Mouse (Mus musculus) kidney, embryonic 14.5 days (tissue): ENCODE results near the gene Ralbp1. TPM values are rescaled to one million over a fixed set of nuclear protein-coding genes. Genes with fewer than 3 reads are reported as not detected.

Experiments used
- ATAC-seq: fragments of 200-750 bp; cut with Nextera tagmentation; 2 replicates; pipeline ENCODE4 v1.8.0; 2017; ENCODE audit warnings: moderate number of reproducible peaks, mild to moderate bottlenecking, moderate TSS enrichment, moderate library complexity; ENCODE audit not compliant: low FRiP score, low TSS enrichment
- H3K27ac ChIP-seq: fragments of 300-500 bp; sonication (generic); 2 replicates; pipeline ENCODE4 v1.5.1; 2014; ENCODE audit warnings: low read depth, mild to moderate bottlenecking, low read length, moderate library complexity, mixed read lengths
- H3K27me3 ChIP-seq: fragments of 300-500 bp; sonication (generic); 2 replicates; pipeline ENCODE4 v1.6.1; 2014; ENCODE audit warnings: mild to moderate bottlenecking, low read length; ENCODE audit not compliant: control insufficient read depth, insufficient read depth
- H3K36me3 ChIP-seq: fragments of 300-500 bp; sonication (generic); 2 replicates; pipeline ENCODE4 v1.6.1; 2014; ENCODE audit warnings: low read length, mixed read lengths; ENCODE audit not compliant: control insufficient read depth, insufficient read depth
- H3K4me1 ChIP-seq: fragments of 300-500 bp; sonication (generic); 2 replicates; pipeline ENCODE4 v1.6.1; 2014; ENCODE audit warnings: low read length, mixed read lengths; ENCODE audit not compliant: control insufficient read depth, insufficient read depth
- H3K4me2 ChIP-seq: fragments of 300-500 bp; sonication (generic); replicated peaks from 2 replicates; pipeline ENCODE4 v1.6.1; 2014; ENCODE audit warnings: low read depth, mild to moderate bottlenecking, low read length
- H3K4me3 ChIP-seq: fragments of 300-500 bp; sonication (generic); 2 replicates; pipeline ENCODE4 v1.5.1; 2014; ENCODE audit warnings: mild to moderate bottlenecking, low read length
- H3K9ac ChIP-seq: fragments of 300-500 bp; sonication (generic); 2 replicates; pipeline ENCODE4 v1.6.1; 2014; ENCODE audit warnings: low read depth, mild to moderate bottlenecking, low read length, moderate library complexity
- H3K9me3 ChIP-seq: fragments of 300-500 bp; sonication (generic); 2 replicates; pipeline ENCODE4 v1.6.1; 2016; ENCODE audit warnings: low read length; ENCODE audit not compliant: control insufficient read depth
- WGBS: fragments of 180-500 bp; shearing (Covaris S2); extraction: QIAGEN DNeasy Blood & Tissue Kit; methylation state at CpG from one replicate; pipeline ENCODE4 v1.1.7; 2014; 5-methylcytosine and 5-hydroxymethylcytosine counted together
- polyA plus RNA-seq: library from polyadenylated mRNA; unstranded; fragments of >200 nt; fragmentation: Nextera tagmentation; extraction: Ambion mirVana; gene quantifications from 2 replicates; pipeline ENCODE4 v1.2.1, GENCODE M21; 2014

Gene Ralbp1
- polyA plus RNA-seq, 1 experiment from 2014 or later, result 61.3 TPM

- H3K4me2 ChIP-seq, result no peak overlapping the region
- H3K27me3 ChIP-seq, result no peaks in the 10 kb centered on the region
- ATAC-seq, result no peak
- 88% methylated on average over 5 of the region's 5 CpGs for WGBS
- H3K9ac ChIP-seq, result no peak overlapping the region
- no peaks in the 10 kb centered on the region for H3K9me3 ChIP-seq
- peaks cover 5% of the 10 kb centered on the region for H3K4me1 ChIP-seq
- no peak overlapping the region for H3K27ac ChIP-seq
- H3K36me3 ChIP-seq, result peaks cover 19% of the 10 kb centered on the region
- no peak overlapping the region for H3K4me3 ChIP-seq
Measured at GRCm38 (mm10) chr17:65867996-65868395, 17.6 kb downstream of the Ralbp1 start.

GRCm38 (mm10) chr17:65866201-65866600, 19.4 kb downstream of the Ralbp1 start:
- H3K4me3 ChIP-seq, result no peak overlapping the region
- no peak for ATAC-seq
- WGBS, result 77% methylated on average over 3 of the region's 3 CpGs
- no peaks in the 10 kb centered on the region for H3K9me3 ChIP-seq
- H3K4me1 ChIP-seq, result no peaks in the 10 kb centered on the region
- H3K9ac ChIP-seq, result no peak overlapping the region
- H3K27ac ChIP-seq, result no peak overlapping the region
- no peak overlapping the region for H3K4me2 ChIP-seq
- no peaks in the 10 kb centered on the region for H3K27me3 ChIP-seq
- H3K36me3 ChIP-seq, result peaks cover 25% of the 10 kb centered on the region

DNA sequence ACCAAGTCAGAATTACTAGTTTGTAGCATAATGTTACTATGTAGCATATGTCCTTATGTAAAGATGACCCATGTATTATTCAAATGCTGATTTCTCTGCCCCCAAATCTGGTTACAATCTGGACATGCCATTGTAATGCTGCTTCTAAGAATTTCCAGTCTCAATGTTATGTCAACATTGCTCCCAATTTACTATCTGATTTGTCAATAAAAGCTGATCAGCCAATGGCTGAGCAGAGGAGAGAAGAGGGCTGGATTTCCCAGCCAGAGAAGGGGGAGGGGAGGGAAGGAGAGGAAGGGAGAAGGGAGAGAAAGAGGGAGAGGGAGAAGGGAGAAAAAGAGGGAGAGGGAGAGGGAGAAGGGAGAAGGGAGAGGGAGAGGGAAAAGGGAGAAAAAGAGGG, 20.3 kb downstream of the Ralbp1 start:
- ATAC-seq, result no peak

DNA sequence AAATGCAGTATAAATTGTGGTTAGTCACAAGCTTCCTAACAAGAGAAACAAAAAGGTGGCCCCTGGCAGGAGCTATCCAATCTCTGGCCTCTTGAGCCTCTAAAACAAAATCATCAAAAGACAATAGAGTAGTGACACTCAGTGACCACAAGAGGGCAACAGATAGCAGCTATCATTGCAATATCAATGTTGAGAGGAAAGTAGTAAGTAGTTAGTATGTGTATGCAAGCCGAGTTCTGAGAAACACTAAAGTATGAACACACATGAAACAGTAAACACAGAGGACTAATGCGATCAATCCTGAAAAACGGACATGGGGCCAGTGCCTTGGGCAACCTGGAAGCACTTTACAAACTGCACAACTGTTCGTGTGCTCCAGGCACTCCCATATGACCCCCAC, 20.9 kb downstream of the Ralbp1 start:
- Histone ChIP-seq H3K36me3 (peaks cover 29% of the 10 kb centered on the region), H3K9me3 (no peaks in the 10 kb centered on the region), H3K4me1 (no peaks in the 10 kb centered on the region), H3K27ac (no peak overlapping the region), H3K4me2 (no peak overlapping the region), H3K4me3 (no peak overlapping the region), H3K27me3 (no peaks in the 10 kb centered on the region), H3K9ac (no peak overlapping the region)
- 38% methylated on average over 4 of the region's 4 CpGs for WGBS
- 0 out of 2 replicates have a peak, but pooled peaks have one; percentile 41 for ATAC-seq

More for the DNA sequence above, 20.3 kb downstream of the Ralbp1 start:
- no peaks in the 10 kb centered on the region for H3K9me3 ChIP-seq
- H3K9ac ChIP-seq, result no peak overlapping the region
- H3K27ac ChIP-seq, result no peak overlapping the region
- peaks cover 29% of the 10 kb centered on the region for H3K36me3 ChIP-seq
- no peak overlapping the region for H3K4me3 ChIP-seq
- no peak overlapping the region for H3K4me2 ChIP-seq
- no peaks in the 10 kb centered on the region for H3K27me3 ChIP-seq
- no peaks in the 10 kb centered on the region for H3K4me1 ChIP-seq

DNA sequence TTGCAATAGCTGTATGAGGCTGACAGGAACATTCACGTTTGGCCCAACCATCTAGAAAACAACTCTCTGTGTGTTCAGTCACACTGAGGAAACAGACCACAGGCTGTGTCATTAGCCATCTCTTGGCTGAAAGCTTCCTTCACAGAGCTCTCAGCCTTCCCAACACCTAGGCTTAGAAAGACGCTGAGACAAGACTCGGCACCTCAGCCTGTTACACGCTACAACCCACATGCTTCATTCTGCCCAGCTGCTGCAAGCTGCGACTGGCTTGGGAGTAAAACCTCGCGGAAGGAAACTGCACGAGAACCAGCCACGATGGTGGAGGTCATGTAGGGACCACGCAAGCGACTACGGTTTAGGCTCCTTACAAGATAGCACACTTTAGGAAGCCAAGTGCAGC, 21.8 kb downstream of the Ralbp1 start:
- Histone ChIP-seq H3K4me1 (no peaks in the 10 kb centered on the region), H3K27ac (no peak overlapping the region), H3K9ac (no peak overlapping the region), H3K4me3 (no peak overlapping the region), H3K4me2 (no peak overlapping the region), H3K27me3 (no peaks in the 10 kb centered on the region), H3K9me3 (no peaks in the 10 kb centered on the region), H3K36me3 (peaks cover 34% of the 10 kb centered on the region)
- no peak for ATAC-seq
- WGBS, result 96% methylated on average over 12 of the region's 12 CpGs

DNA sequence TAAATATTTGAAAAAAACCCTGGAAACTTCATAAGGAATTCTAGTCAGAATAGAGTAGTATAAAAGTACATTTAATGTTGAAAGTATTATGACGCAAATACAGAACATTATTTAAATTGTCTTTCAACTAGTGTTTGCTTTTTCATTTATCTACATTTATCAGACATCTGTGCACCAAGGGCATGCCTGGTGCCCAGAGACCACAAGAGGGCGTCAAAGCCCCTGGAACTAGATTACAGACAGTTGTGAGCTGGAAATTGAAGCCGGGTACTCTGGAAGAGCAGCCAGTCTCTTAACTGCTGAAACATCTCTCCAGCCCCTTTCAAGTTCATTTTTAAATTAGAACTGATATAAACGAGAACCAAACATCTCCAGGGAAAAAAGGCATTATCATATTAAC, 23.0 kb downstream of the Ralbp1 start:
- peaks cover 44% of the 10 kb centered on the region for H3K36me3 ChIP-seq
- H3K9ac ChIP-seq, result no peak overlapping the region
- no peak overlapping the region for H3K4me2 ChIP-seq
- no peak overlapping the region for H3K4me3 ChIP-seq
- H3K9me3 ChIP-seq, result no peaks in the 10 kb centered on the region
- WGBS, result 60% methylated on average over 4 of the region's 4 CpGs
- H3K4me1 ChIP-seq, result no peaks in the 10 kb centered on the region
- H3K27me3 ChIP-seq, result no peaks in the 10 kb centered on the region
- H3K27ac ChIP-seq, result no peak overlapping the region
- ATAC-seq, result no peak

GRCm38 (mm10) chr17:65857617-65858016, 28.0 kb downstream of the Ralbp1 start:
- Histone ChIP-seq H3K9ac (no peak overlapping the region), H3K9me3 (no peaks in the 10 kb centered on the region), H3K36me3 (peaks cover 64% of the 10 kb centered on the region), H3K27ac (no peak overlapping the region), H3K4me1 (no peaks in the 10 kb centered on the region), H3K27me3 (no peaks in the 10 kb centered on the region), H3K4me3 (no peak overlapping the region), H3K4me2 (no peak overlapping the region)
- WGBS, result 81% methylated on average over 4 of the region's 4 CpGs
- no peak for ATAC-seq

DNA sequence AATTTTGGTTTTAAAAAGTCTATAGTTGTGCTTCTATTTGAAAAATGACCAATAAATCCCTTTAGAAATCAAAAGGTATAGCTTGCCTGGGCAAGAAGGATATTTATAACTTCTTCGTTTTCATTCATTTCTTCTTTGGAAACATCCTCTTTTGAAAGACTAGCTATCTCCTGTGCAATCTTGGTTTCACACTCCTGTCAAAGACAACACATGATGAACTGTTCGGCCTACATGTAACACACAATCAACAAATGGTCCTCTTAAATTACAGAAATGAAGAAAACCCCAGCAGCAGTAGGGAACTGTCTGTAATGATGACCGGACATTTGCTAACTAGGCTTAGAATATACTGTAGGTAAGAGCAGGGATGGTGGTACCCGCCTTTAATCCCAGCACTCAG, 31.6 kb downstream of the Ralbp1 start:
- Histone ChIP-seq H3K36me3 (peaks cover 87% of the 10 kb centered on the region), H3K4me3 (no peak overlapping the region), H3K27me3 (no peaks in the 10 kb centered on the region), H3K4me1 (no peaks in the 10 kb centered on the region), H3K4me2 (no peak overlapping the region), H3K9me3 (no peaks in the 10 kb centered on the region), H3K9ac (no peak overlapping the region), H3K27ac (no peak overlapping the region)
- WGBS, result 94% methylated on average over 4 of the region's 4 CpGs
- no peak for ATAC-seq

DNA sequence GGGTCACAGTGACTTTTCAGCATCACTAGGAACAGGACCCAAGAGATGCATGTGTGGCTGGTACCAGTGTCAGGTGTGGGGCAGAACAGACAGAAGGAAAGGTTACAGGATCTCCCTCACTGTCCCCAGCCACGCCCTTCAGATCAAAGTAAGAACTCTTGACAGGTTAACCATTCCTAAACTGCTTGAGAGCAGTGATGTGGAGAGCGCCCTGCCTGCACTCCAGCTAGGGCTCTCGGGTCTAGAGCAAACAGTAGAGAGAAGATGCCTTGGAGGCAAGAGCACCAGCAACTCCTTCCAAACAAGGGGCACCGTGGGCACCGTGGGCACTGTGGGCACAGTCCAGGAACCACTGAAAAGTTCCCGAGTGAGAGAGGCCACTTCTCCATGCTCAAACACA, 32.3 kb downstream of the Ralbp1 start:
- no peaks in the 10 kb centered on the region for H3K4me1 ChIP-seq
- 82% methylated on average over 6 of the region's 6 CpGs for WGBS
- no peaks in the 10 kb centered on the region for H3K9me3 ChIP-seq
- no peak overlapping the region for H3K4me2 ChIP-seq
- H3K4me3 ChIP-seq, result no peak overlapping the region
- no peak for ATAC-seq
- H3K27me3 ChIP-seq, result no peaks in the 10 kb centered on the region
- no peak overlapping the region for H3K9ac ChIP-seq
- no peak overlapping the region for H3K27ac ChIP-seq
- H3K36me3 ChIP-seq, result peaks cover 87% of the 10 kb centered on the region

GRCm38 (mm10) chr17:65851749-65852148, 33.8 kb downstream of the Ralbp1 start:
- H3K27ac ChIP-seq, result no peak overlapping the region
- no peaks in the 10 kb centered on the region for H3K4me1 ChIP-seq
- WGBS, result 90% methylated on average over 6 of the region's 6 CpGs
- H3K9me3 ChIP-seq, result no peaks in the 10 kb centered on the region
- H3K36me3 ChIP-seq, result peaks cover 80% of the 10 kb centered on the region
- H3K27me3 ChIP-seq, result no peaks in the 10 kb centered on the region
- H3K9ac ChIP-seq, result no peak overlapping the region
- no peak overlapping the region for H3K4me2 ChIP-seq
- H3K4me3 ChIP-seq, result no peak overlapping the region
- no peak for ATAC-seq
